In the genomic region with DNA sequence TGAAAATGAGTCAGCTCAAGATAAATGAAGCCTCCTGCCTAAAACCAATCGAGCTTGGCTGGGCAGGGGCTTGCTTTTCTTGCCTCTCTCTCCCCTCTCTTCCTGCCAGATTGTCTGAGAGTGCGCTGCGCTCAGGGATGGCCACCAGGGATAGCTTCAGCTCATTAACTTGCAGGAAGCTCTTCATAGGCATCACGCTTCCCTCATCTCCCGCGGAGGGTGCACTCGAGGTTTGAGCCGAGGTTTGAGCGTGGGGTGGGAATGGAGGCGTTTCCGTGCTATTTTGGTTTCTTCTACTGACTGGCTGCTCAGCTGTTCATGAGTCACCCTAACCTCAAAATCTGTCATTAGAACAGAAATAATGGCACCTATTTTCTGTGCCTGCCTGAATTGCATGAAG, we compare ENCODE assay signal across 8 mouse cellular contexts.
DNase-seq lines count a peak whose midpoint lies in the region; ATAC-seq and TF ChIP-seq lines count a peak whose summit lies in the region.

No protein-coding gene starts in this region.

- H3K9me3 ChIP-seq in kidney, postnatal 0 days (replicated peaks; ENCODE audit: low read length): no peaks in the 10 kb centered on the region
- H3K9me3 ChIP-seq in midbrain, embryonic 13.5 days: no peaks in the 10 kb centered on the region

- ATAC-seq in kidney, postnatal 0 days (replicated peaks; ENCODE audit: low FRiP score, low read depth): no peak
- peak; percentile 67 for ATAC-seq in midbrain, embryonic 13.5 days
- ATAC-seq in monocyte, adult 5-6 weeks (replicated peaks; ENCODE audit: insufficient number of reproducible peaks, low FRiP score, low TSS enrichment, poor library complexity, severe bottlenecking): no peak

- H3K9ac ChIP-seq in kidney, postnatal 0 days (ENCODE audit: low read depth, low read length): no peak overlapping the region
- H3K9ac ChIP-seq in midbrain, embryonic 13.5 days (replicated peaks): no peak overlapping the region; the same call in 1 of the 2 replicates

- H3K4me3 ChIP-seq in kidney, postnatal 0 days (replicated peaks; ENCODE audit: low read depth, low read length): no peak overlapping the region
- 0 out of 2 replicates have a peak overlapping the region, but pooled peaks have one; percentile 3 for H3K4me3 ChIP-seq in midbrain, embryonic 13.5 days (replicated peaks)

- WGBS in kidney, postnatal 0 days: 10% methylated on average over 11 of the region's 11 CpGs
- WGBS in midbrain, embryonic 13.5 days: 29% methylated on average over 11 of the region's 11 CpGs

- peak; percentile 19 for DNase-seq in ovary, adult 18-20 months (ENCODE audit: low spot score)
- DNase-seq in ovary, postnatal 14 days (ENCODE audit: low spot score): no peak
- DNase-seq in cerebellum, adult 11-12 months: peak; percentile 76
- DNase-seq in gastrocnemius, postnatal 14 days: peak; percentile 41
- peak; percentile 47 for DNase-seq in kidney, postnatal 0 days (ENCODE audit: low spot score)
- no peak for DNase-seq in urinary bladder, adult 2 months (ENCODE audit: low spot score)

- no peaks in the 10 kb centered on the region for H3K27me3 ChIP-seq in kidney, postnatal 0 days (ENCODE audit: insufficient read depth, low read length)
- H3K27me3 ChIP-seq in midbrain, embryonic 13.5 days: no peaks in the 10 kb centered on the region

- intact Hi-C loops in gastrocnemius, postnatal 14 days (cut with DNase I; ENCODE audit: low total_unique reads): no loop called here

- no peak for TF ChIP-seq CTCF in kidney, postnatal 0 days (IDR thresholded peaks at IDR 0.05; ENCODE audit: low read depth)

- no peak overlapping the region for H3K27ac ChIP-seq in kidney, postnatal 0 days
- peak overlapping the region; percentile 22; the same call in 1 of the 2 replicates for H3K27ac ChIP-seq in midbrain, embryonic 13.5 days

- H3K4me1 ChIP-seq in kidney, postnatal 0 days (replicated peaks; ENCODE audit: insufficient read depth, low read length): no peaks in the 10 kb centered on the region; the same call in 1 of the 2 replicates
- peaks cover 17% of the 10 kb centered on the region for H3K4me1 ChIP-seq in midbrain, embryonic 13.5 days (replicated peaks)

- H3K4me2 ChIP-seq in kidney, postnatal 0 days (ENCODE audit: low read length): 0 out of 2 replicates have a peak overlapping the region, but pooled peaks have one; percentile 18
- peak overlapping the region; percentile 36 for H3K4me2 ChIP-seq in midbrain, embryonic 13.5 days (replicated peaks)

- no peaks in the 10 kb centered on the region for H3K36me3 ChIP-seq in kidney, postnatal 0 days (ENCODE audit: insufficient read depth, low read length)
- H3K36me3 ChIP-seq in midbrain, embryonic 13.5 days: no peaks in the 10 kb centered on the region

Comparison
In these comparisons a context has a peak if more than half of its experiments do, and no peak if none do; other contexts are left out.
1. DNase-seq: peak in ovary, adult 18-20 months (single experiment), cerebellum, adult 11-12 months (single experiment), gastrocnemius, postnatal 14 days (single experiment) and kidney, postnatal 0 days (single experiment); none in ovary, postnatal 14 days (single experiment) and urinary bladder, adult 2 months (single experiment).